Mouse (Mus musculus) kidney, adult 2 months (tissue): ENCODE measurements around the gene Bicdl2.

Source experiments
- CTCF ChIP-seq: fragments of 200-500 bp; conservative IDR thresholded peaks from 2 replicates; pipeline ENCODE4 v1.5.1; 2011; ENCODE audit warnings: low read depth, mild to moderate bottlenecking, control low read depth, low read length, moderate library complexity, mixed read lengths; ENCODE audit not compliant: insufficient read depth, insufficient read length
- POLR2A ChIP-seq: fragments of 200-500 bp; IDR thresholded peaks from one replicate; pipeline ENCODE4 v1.6.1; 2011; ENCODE audit warnings: low read depth, low read length, control low read depth

DNA sequence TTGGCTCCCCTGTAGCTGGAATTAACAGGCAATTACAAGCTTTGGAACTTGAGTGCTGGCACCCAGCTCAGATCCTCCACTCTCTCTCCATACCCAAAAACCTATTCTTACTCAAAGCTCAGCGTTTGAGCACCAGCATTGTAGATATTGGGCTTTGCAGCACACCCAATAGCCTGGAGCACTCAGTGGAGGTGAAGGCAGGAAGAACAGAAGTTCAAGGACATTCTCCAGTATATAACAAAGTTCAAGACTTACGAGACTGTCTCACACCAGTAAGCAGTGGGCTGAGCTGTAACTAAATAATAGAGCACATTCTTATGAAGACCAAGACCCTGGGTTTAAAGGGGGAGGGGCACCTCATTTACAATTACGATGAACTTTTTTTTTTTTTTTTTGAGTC is 12.5 kb downstream of the Bicdl2 start:
- no peak for TF ChIP-seq POLR2A
- no peak for TF ChIP-seq CTCF
